Mouse (Mus musculus): ENCODE data around the gene Nfib.

- TF ChIP-seq EP300 (IDR thresholded peaks at IDR 0.05; ENCODE audit: low read depth) (no peak), CTCF (IDR thresholded peaks at IDR 0.05; ENCODE audit: low read depth) (no peak)
Measured at GRCm38 (mm10) chr4:82476411-82476810, 229.1 kb downstream of the Nfib start.

All from liver, embryonic 14.5 days (tissue).